Mouse (Mus musculus): ENCODE results near the gene Coro6. TPM values are rescaled to one million over a fixed set of nuclear protein-coding genes. Genes with fewer than 3 reads are reported as not detected.

Gene Coro6
- total RNA-seq, 2 experiments from 2014 or later: 5.4 to 24.8 TPM

DNA sequence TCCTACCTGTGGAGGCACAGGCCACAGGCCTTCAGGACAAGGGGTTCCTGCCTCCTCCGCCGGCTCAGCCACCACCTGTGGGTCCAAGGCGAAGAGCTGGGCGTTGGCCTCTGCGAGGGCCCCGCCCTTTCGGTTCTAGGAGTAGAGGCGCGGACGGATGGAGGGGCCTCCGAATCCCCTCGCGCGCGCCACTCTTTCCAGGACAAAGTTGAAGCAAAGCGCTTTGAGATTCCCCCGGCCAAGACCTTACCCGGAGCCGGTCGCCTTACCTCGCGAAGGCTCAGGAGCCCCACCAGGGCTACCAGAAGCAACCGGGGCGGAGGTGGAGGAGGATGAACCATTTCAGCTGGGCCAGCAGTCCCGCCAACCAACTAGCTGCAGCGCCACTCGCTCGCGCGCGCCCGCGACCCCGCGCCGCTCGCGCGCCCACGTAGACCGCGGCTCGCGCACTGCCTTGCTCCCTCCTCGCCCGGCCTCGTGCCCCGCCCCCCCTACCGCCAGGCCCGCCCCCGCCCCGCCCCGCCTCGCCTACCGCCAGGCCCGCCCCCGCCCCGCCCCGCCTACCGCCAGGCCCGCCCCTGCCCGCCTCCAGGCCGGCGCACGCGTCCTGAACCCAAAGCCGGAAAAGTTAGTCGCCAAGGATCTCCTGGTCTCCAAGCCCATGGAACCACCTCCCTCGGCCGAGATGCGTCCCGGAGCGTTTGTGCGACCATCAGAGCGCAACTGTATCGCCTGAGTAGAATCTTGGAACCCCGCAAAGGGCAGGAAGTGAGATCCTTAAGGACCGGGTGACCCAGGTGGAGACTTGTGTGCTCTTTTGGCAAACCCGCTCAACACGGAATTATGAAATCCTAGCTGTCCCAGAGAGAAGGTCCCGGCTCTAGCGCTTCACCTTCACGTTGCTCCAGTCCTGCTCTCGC, 50.9 kb downstream of the Coro6 start:
- DNase-seq: peak; percentile 92

DNA sequence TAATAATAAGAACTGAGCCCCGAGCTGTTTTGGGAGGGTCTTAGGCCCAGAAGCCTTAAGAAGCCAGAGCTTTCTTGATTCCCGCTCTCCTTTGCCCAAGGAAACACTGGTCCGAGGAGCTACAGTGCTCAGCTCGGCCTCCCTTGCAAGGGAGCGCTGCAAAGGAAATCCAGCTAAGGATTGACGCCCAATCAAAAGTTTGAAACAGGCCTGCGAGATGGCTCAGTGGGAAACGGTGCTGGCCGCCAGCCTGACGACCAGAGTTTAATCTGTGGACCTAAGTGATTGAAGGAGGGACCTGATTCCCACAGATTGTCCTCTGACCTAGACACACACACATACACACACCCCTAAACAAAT, 51.6 kb downstream of the Coro6 start:
- no peak for DNase-seq

DNA sequence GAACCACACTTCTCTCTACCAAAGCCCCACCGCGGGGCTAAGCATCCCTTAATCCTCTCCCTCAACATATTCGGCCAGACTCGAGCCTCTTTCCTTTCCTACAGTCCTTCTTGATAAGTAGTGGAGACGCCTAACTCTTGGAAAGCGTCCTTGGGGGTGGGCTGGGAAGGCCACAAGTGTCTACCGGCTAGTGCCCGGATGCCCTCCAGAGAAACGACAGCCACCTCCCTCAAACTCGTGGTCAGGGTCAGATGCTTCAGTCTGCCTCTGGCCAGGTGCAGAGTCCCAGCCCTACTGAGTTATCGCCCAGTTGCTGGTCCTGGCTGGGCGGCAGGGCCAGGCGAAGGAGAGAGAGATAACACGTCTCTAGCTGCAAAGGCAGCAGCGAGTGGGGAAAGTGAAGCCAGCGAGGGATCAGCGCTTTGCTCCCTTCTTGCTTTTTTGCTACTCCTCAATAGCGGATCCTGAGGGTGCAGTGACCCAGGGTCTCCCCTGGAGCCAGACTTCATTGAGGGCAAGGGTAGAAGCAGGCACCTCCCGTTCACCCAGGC, 52.1 kb downstream of the Coro6 start:
- no peak for DNase-seq

DNA sequence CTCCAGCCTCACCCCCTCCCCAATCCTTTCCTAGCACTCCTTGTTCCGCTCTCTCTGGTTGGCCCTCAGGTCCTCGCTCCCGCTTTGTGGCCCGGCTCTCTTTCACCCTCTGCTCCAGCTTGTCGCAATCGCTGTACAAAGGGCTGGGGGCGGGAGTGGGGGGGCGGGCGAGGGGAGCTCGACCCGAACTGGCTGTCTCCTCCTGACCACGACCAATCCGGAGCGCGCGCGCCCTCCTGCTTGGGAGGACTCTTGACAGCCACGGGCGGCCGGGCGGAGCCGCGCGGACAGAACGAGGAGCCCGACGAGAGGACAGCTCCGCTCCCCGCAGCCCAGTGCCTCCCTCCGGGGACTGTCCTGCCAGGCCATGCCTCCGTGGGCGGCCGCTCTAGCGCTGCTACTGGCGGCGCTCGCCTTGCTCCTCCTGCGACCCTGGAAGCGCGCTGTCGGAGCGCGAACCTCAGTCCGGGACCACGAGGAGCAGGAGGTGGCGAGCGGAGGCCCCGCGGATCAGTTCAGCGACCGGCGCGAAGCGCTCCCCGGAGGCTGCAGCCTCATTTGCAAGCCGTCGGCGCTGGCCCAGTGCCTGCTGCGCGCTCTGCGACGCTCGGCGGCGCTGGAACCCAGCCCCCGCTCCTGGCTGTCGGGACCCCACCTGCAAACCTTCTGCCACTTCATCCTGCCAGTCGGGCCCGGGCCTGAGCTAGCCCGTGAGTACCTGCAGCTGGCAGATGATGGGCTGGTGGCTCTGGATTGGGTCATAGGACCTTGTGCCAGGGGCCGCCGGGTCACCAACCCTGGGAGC, 52.8 kb downstream of the Coro6 start, which contains the start of gene Abhd15:
Gene Abhd15, plus strand, starts transcription at position 290 of the 805 bp plus-strand sequence.
- DNase-seq: peak; percentile 95

DNA sequence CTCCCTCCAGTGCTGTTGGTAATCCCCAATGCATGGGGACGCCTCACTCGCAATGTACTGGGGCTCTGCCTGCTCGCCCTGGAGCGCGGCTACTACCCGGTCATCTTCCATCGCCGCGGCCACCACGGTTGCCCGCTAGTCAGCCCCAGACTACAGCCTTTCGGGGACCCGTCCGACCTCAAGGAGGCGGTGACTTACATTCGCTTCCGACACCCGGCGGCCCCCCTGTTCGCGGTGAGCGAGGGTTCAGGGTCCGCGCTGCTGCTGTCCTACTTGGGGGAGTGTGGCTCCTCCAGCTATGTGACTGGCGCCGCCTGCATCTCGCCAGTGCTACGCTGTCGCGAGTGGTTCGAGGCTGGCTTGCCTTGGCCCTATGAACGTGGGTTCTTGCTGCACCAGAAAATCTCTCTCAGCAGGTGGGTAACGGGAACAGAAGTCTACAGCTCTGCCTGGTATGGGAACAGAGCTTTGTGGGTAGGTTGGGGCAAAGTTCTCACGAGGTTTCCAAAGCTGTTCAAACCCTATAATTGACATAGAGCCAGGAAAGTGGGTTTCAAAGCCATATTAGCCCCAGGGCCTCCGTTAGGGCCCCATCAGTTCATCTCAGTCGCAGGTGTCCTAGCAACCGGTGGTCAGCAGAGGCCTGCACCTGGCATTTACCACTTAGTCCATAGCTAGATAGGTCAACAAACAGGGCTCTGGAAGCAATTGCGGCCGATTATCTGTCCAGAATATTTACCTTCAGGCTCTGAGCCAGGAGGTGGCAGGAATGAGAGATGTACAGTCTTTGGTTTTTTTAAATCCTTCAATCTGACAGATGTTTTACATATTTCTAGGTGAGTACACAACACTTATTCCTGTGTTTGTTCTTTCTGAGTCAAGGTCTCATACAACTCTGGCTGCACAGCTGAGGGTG, 53.7 kb downstream of the Coro6 start, which contains the start of gene Trp53i13:
Gene Trp53i13, minus strand, starts transcription at position 344 of the 916 bp plus-strand sequence.
- peak; percentile 69 for DNase-seq

DNA sequence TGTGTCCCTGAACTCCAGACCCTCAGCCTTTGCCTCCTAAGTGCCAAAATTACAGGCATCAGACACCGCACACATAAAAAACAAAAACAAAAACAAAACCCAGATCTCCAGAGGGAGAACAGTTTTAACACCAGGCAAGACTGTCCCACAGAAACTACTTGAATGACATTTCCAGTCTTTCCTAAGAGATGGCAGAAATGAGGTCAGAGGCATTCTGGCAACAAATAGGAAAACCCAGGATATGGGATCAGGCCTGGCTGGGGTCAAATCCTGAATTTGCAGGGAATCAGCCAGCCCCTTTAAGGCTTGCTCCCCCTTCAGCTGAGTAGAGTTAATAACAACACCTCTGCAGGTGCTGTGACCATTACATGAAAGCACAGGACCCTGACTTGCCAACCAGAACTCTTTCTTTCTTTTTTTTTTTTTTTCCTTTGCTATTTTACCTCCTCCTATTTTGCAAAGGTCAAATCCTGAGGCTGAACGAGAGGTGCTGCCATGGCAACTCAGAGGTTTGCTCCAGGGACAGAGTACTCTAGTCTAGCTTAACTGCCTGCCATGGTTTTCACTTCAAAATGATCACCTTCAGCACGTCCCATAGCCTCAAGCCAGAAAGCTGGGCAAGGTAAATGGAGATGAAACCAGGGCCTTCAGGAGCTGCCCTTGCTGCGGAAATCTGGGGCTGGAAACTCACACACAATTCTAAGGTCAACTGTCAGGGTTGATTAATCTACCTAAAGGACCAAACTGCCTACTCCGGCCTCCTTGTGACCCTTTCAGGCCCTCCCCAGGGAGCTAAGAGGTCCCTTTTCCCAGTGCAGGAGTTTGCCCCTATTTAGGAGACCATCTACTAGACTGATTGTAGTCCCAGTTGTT, 54.6 kb downstream of the Coro6 start:
- peak; percentile 36 for DNase-seq

DNA sequence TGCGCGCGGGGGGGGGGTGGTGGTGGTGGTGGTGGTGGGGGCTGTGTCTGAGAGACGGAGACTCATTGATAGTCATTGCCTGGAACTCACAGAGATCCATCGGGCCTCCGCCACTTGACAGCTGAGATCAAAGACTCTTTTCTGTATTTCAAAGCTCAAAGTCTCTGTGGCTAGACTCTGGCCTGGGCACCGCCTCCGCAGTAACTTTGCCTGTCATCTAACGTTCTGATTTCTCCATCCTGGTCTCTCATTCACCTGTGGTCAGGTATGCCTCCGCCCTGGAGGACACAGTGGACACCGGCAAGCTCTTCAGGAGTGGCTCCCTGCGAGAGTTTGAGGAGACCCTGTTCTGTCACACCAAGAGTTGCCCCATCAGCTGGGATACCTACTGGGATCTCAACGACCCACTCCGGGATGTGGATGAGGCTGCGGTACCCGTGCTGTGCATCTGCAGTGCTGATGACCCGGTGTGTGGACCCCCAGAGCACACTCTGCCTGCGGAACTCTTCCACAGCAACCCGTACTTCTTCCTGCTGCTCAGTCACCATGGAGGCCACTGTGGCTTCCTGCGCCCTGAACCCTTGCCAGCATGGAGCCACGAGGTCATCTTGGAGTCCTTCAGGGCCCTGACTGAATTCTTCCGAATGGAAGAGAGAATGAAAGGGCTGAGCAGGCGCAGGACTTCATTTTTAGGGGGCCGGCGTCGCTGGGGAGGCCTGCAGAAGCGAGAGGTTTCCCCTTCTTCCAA, 56.0 kb downstream of the Coro6 start:
- peak; percentile 58 for DNase-seq

DNA sequence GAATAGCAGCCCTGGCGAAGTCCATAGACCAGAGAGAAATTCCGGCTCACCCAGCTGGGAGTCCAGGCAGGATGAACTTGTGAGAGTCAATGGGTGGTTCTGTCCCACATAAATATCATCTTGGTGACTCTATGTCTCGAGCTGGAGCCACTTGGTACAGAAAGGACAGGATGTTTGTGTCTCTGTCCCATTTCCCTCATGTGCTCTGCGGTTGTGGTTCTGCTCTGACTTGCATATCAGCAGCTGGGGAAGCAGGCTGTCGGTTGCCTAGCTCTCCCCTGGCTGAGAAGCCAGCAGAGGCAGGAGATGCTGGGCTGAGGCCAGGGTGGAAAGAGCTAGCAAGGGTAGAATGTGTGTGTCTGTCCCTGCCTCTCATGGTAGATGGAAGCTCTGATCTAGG, 56.8 kb downstream of the Coro6 start, which contains the start of gene Gm10392:
Gene Gm10392, minus strand, starts transcription at position 156 of the 400 bp plus-strand sequence.
- DNase-seq: no peak

Other genes starting within 250 kb of the Coro6 start
- gene Ssh2, start 246.1 kb upstream of the Coro6 start, total RNA-seq (2021): 10 to 100 TPM; 32.6 to 38.0 TPM
- 10 to 100 TPM in 1 of 2 experiments, 1 to 10 TPM in 1; 8.3 to 13.4 TPM for gene Ankrd13b, start 27.3 kb downstream of the Coro6 start, total RNA-seq (2021)
- 10 to 100 TPM; 49.7 to 57.8 TPM for gene Git1, start 31.2 kb downstream of the Coro6 start, total RNA-seq (2021)
- gene Abhd15, start 52.7 kb downstream of the Coro6 start, total RNA-seq (2021): 10 to 100 TPM; 26.1 to 27.5 TPM
- 10 to 100 TPM; 12.9 to 13.2 TPM for gene Trp53i13, start 53.6 kb downstream of the Coro6 start, total RNA-seq (2021)
- not detected for gene Gm10392, start 56.8 kb downstream of the Coro6 start, total RNA-seq (2021)
- gene Taok1, start 145.4 kb downstream of the Coro6 start, total RNA-seq (2021): 10 to 100 TPM; 45.4 to 52.4 TPM
- gene Nufip2, start 223.7 kb downstream of the Coro6 start, total RNA-seq (2021): 10 to 100 TPM; 66.1 to 69.1 TPM

All from adrenal gland, postnatal 10 days (tissue).